Mouse (Mus musculus): ENCODE results near the gene Rnf39. TPM values are rescaled to one million over a fixed set of nuclear protein-coding genes. Genes with fewer than 3 reads are reported as not detected.

Gene Rnf39
- 0.46 TPM in 2 replicates for polyA plus RNA-seq (2014; fragmentation: Nextera tagmentation; extraction: Ambion mirVana)

GRCm38 (mm10) chr17:36942791-36943471, at the start of gene Rnf39:
Rnf39 (plus strand) TSS chr17:36942918.
- peak within 1 kb of the TSS; percentile 44 for H3K9ac ChIP-seq (ENCODE audit: low read length)
- DNase-seq (ENCODE audit: low spot score, missing footprints): peak; percentile 89
- peak within 1 kb of the TSS; percentile 53 for H3K4me2 ChIP-seq
- H3K27ac ChIP-seq (ENCODE audit: low read depth, low read length): no peak within 1 kb of the TSS
- peaks cover 15% of the 10 kb centered on the region for H3K4me1 ChIP-seq (ENCODE audit: control insufficient read depth, insufficient read depth, low read length)
- H3K4me3 ChIP-seq (ENCODE audit: low read depth, low read length): peak within 1 kb of the TSS; percentile 30
- no peaks in the 10 kb centered on the region for H3K36me3 ChIP-seq (ENCODE audit: control insufficient read depth, insufficient read depth, low read length)
- WGBS: 3% methylated on average over 51 of the region's 59 CpGs
- no peak for ATAC-seq (ENCODE audit: low FRiP score)
- H3K27me3 ChIP-seq (ENCODE audit: control insufficient read depth, insufficient read depth, low read length): peaks cover 44% of the 10 kb centered on the region
- H3K9me3 ChIP-seq (ENCODE audit: control insufficient read depth, low read length): no peaks in the 10 kb centered on the region

DNA sequence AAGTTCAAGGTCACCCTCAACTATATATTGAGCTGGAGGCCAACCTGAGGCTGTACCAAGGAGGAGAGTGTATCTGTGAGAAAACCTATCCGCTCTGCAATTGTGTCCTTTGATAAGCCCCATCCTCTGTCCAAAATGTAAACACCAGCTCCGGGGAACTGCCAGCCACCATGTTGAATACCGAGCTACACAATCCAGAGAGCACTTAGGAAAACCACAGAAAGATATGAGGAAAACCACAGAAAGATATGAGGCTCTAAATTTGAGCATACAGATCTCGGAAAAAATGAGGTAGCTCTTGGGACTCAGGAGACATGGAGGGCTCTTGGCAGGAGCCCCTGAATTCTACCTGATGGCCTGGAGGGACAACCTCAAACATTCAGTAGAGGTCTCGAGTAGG, 49.3 kb upstream of the Rnf39 start:
- Histone ChIP-seq H3K4me1 (ENCODE audit: control insufficient read depth, insufficient read depth, low read length) (no peaks in the 10 kb centered on the region), H3K9ac (ENCODE audit: low read length) (no peak overlapping the region), H3K4me3 (ENCODE audit: low read depth, low read length) (no peak overlapping the region), H3K36me3 (ENCODE audit: control insufficient read depth, insufficient read depth, low read length) (no peaks in the 10 kb centered on the region), H3K27me3 (ENCODE audit: control insufficient read depth, insufficient read depth, low read length) (no peaks in the 10 kb centered on the region), H3K27ac (ENCODE audit: low read depth, low read length) (no peak overlapping the region), H3K9me3 (ENCODE audit: control insufficient read depth, low read length) (no peaks in the 10 kb centered on the region), H3K4me2 (no peak overlapping the region)
- ATAC-seq (ENCODE audit: low FRiP score) (no peak), DNase-seq (ENCODE audit: low spot score, missing footprints) (no peak)
- 85% methylated on average over 5 of the region's 5 CpGs for WGBS

DNA sequence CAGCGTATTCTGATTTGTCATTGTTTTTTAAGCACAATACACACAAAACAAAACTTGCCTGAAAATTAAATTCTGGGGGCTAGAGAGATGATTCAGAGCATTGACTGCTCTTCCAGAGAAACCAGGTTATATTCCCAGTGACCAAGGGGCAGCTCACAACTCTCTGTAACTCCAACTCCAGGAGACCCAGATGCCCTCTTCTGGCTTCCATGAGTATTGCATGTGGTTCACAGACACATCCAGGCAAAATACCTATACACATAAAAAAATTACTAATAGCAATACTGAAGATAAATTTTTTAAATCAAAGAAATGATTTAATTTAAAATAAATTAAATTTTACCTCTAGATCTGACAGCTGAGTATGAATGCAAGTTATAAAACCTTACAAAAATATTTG, 46.1 kb upstream of the Rnf39 start:
- no peaks in the 10 kb centered on the region for H3K27me3 ChIP-seq (ENCODE audit: control insufficient read depth, insufficient read depth, low read length)
- H3K36me3 ChIP-seq (ENCODE audit: control insufficient read depth, insufficient read depth, low read length): no peaks in the 10 kb centered on the region
- H3K27ac ChIP-seq (ENCODE audit: low read depth, low read length): no peak overlapping the region
- ATAC-seq (ENCODE audit: low FRiP score) (no peak), DNase-seq (ENCODE audit: low spot score, missing footprints) (no peak)
- no peaks in the 10 kb centered on the region for H3K4me1 ChIP-seq (ENCODE audit: control insufficient read depth, insufficient read depth, low read length)
- no peak overlapping the region for H3K4me2 ChIP-seq
- no peak overlapping the region for H3K4me3 ChIP-seq (ENCODE audit: low read depth, low read length)
- WGBS: 90% methylated on average over 1 of the region's 1 CpGs
- H3K9me3 ChIP-seq (ENCODE audit: control insufficient read depth, low read length): no peaks in the 10 kb centered on the region
- H3K9ac ChIP-seq (ENCODE audit: low read length): no peak overlapping the region

DNA sequence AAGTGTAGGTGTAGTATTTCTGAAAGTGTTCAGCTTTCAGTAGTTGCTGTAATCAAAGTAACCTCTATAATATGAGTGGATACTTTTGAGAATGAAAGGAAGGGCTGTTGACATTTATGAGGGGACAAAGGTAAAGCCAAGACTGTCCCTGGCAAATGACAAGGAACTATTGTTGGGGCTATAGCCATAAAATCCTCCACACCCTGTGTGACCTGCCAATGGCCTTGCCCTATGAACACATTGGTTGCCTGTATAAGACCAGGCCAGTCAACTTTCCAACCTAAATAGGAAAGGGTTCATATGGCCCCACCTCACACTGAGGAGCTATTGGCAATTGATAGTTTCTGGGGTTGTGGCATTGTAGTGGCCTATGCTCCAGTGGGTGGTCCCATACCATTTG, 45.7 kb upstream of the Rnf39 start:
- no peaks in the 10 kb centered on the region for H3K27me3 ChIP-seq (ENCODE audit: control insufficient read depth, insufficient read depth, low read length)
- no peak overlapping the region for H3K9ac ChIP-seq (ENCODE audit: low read length)
- no peaks in the 10 kb centered on the region for H3K36me3 ChIP-seq (ENCODE audit: control insufficient read depth, insufficient read depth, low read length)
- DNase-seq (ENCODE audit: low spot score, missing footprints): no peak
- no peak overlapping the region for H3K27ac ChIP-seq (ENCODE audit: low read depth, low read length)
- ATAC-seq (ENCODE audit: low FRiP score): no peak
- no peaks in the 10 kb centered on the region for H3K9me3 ChIP-seq (ENCODE audit: control insufficient read depth, low read length)
- H3K4me2 ChIP-seq: no peak overlapping the region
- no peaks in the 10 kb centered on the region for H3K4me1 ChIP-seq (ENCODE audit: control insufficient read depth, insufficient read depth, low read length)
- H3K4me3 ChIP-seq (ENCODE audit: low read depth, low read length): no peak overlapping the region

DNA sequence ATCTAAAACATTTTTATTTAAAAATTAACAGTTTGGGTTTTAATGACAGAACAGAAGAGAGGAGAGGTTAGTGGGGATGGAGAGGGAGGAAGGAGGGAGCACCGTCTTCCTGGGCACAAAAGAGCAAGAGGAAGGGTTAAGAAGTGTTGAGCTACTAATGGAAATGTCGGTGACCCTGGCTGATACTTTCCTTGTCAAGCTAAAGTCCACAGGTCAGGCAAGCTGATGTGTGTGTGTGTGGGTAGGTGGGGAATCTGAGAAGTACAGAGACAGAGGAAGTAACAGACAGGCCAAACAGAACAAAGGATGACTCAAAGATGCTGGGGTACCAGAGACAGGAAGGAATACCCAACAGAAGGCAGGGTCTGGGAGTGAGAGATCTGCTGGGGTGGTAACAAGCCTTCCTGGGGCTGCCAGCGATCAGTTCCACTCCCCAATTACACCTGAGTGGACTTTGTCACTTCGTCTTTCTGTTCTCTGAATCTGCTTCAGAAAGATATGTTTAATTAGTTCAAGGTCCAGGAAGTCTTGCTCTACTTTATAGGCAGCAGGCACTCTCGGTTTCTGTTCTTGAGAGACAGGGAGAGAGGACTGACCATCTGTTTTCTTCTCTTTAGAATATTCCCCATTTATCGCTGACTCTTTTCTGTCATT, 45.0 kb upstream of the Rnf39 start, which contains the start of gene Trim31:
Gene Trim31 (plus strand): TSS at position 567 of the 654 bp plus-strand sequence.
- no peak within 1 kb of the TSS for H3K27ac ChIP-seq (ENCODE audit: low read depth, low read length)
- DNase-seq (ENCODE audit: low spot score, missing footprints): no peak
- H3K4me2 ChIP-seq: no peak within 1 kb of the TSS
- ATAC-seq (ENCODE audit: low FRiP score): no peak
- H3K4me1 ChIP-seq (ENCODE audit: control insufficient read depth, insufficient read depth, low read length): no peaks in the 10 kb centered on the region
- H3K9me3 ChIP-seq (ENCODE audit: control insufficient read depth, low read length): no peaks in the 10 kb centered on the region
- no peaks in the 10 kb centered on the region for H3K27me3 ChIP-seq (ENCODE audit: control insufficient read depth, insufficient read depth, low read length)
- H3K4me3 ChIP-seq (ENCODE audit: low read depth, low read length): no peak within 1 kb of the TSS
- WGBS: 67% methylated on average over 6 of the region's 6 CpGs
- no peaks in the 10 kb centered on the region for H3K36me3 ChIP-seq (ENCODE audit: control insufficient read depth, insufficient read depth, low read length)
- no peak within 1 kb of the TSS for H3K9ac ChIP-seq (ENCODE audit: low read length)

- no peak for ATAC-seq (ENCODE audit: low FRiP score)
- H3K9me3 ChIP-seq (ENCODE audit: control insufficient read depth, low read length): no peaks in the 10 kb centered on the region
- no peak for DNase-seq (ENCODE audit: low spot score, missing footprints)
- H3K36me3 ChIP-seq (ENCODE audit: control insufficient read depth, insufficient read depth, low read length): no peaks in the 10 kb centered on the region
- 85% methylated on average over 4 of the region's 4 CpGs for WGBS
- H3K4me3 ChIP-seq (ENCODE audit: low read depth, low read length): no peak overlapping the region
- no peak overlapping the region for H3K27ac ChIP-seq (ENCODE audit: low read depth, low read length)
- no peaks in the 10 kb centered on the region for H3K4me1 ChIP-seq (ENCODE audit: control insufficient read depth, insufficient read depth, low read length)
- no peak overlapping the region for H3K4me2 ChIP-seq
- H3K9ac ChIP-seq (ENCODE audit: low read length): no peak overlapping the region
- H3K27me3 ChIP-seq (ENCODE audit: control insufficient read depth, insufficient read depth, low read length): no peaks in the 10 kb centered on the region
Measured at GRCm38 (mm10) chr17:36899376-36899775, 43.3 kb upstream of the Rnf39 start.

DNA sequence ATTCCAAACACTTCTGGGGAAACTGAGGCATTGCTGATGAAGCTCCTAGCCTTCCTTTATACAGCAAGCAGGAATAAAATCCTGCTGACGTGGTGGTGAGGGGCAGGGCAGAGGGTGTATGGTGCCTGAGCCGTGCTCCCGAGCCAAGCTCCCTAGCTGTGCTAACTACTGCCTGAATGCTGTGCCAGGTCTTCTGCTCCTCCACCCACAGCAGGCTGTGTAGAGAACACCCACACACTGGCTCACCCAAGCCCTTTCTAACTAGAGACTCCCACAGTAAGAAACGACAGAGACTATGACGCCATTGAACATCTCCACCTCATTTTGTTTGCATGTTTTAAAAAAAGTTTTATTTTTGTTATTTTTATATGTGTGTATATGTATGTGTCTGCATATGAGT, 42.7 kb upstream of the Rnf39 start:
- H3K4me3 ChIP-seq (ENCODE audit: low read depth, low read length): no peak overlapping the region
- no peak overlapping the region for H3K27ac ChIP-seq (ENCODE audit: low read depth, low read length)
- no peak overlapping the region for H3K9ac ChIP-seq (ENCODE audit: low read length)
- H3K4me2 ChIP-seq: no peak overlapping the region
- DNase-seq (ENCODE audit: low spot score, missing footprints) (no peak), ATAC-seq (ENCODE audit: low FRiP score) (no peak)
- no peaks in the 10 kb centered on the region for H3K36me3 ChIP-seq (ENCODE audit: control insufficient read depth, insufficient read depth, low read length)
- H3K9me3 ChIP-seq (ENCODE audit: control insufficient read depth, low read length): no peaks in the 10 kb centered on the region
- H3K27me3 ChIP-seq (ENCODE audit: control insufficient read depth, insufficient read depth, low read length): no peaks in the 10 kb centered on the region
- WGBS: 91% methylated on average over 5 of the region's 5 CpGs
- no peaks in the 10 kb centered on the region for H3K4me1 ChIP-seq (ENCODE audit: control insufficient read depth, insufficient read depth, low read length)

DNA sequence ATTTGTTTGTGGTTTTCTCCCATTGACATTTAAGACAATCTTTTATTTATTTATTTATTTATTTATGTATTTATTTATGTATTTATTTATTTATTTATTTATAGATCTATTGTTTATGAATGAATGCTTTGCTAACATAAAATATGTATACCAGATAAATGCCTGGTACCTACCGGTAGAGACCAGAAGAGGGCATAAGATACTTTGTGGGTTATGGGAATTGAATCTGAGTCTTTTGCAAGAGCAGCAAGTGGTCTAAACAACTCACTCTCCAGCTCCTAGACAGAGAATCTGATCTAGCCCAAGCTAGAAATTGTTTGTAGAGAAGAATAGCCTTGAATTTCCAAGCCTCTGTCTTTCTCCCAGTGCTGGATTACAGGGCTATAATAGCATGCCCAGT, 42.0 kb upstream of the Rnf39 start:
- WGBS: 38% methylated on average over 1 of the region's 1 CpGs
- ATAC-seq (ENCODE audit: low FRiP score): no peak

DNA sequence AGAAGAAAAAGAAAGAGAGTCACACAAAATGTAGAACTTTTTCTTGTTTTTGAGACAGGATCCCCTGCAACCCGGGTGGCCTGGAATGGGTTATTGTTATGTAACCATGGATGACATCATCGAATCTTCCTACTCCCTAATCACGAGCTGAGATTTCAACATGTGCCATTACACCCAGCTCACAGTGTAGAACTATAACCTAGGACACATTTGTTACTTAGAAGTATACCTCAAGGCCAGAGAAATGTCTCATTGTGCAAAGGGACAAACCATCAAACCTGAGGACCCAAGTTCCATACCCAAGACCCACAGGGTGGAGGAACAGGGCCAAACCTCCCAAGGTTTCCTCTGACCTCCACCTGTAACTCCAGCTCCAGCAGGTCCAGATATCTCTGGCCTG, 39.1 kb upstream of the Rnf39 start:
- Histone ChIP-seq H3K4me3 (ENCODE audit: low read depth, low read length) (no peak overlapping the region), H3K27me3 (ENCODE audit: control insufficient read depth, insufficient read depth, low read length) (no peaks in the 10 kb centered on the region), H3K4me2 (no peak overlapping the region), H3K4me1 (ENCODE audit: control insufficient read depth, insufficient read depth, low read length) (no peaks in the 10 kb centered on the region), H3K9me3 (ENCODE audit: control insufficient read depth, low read length) (no peaks in the 10 kb centered on the region), H3K9ac (ENCODE audit: low read length) (no peak overlapping the region), H3K27ac (ENCODE audit: low read depth, low read length) (no peak overlapping the region), H3K36me3 (ENCODE audit: control insufficient read depth, insufficient read depth, low read length) (no peaks in the 10 kb centered on the region)
- no peak for DNase-seq (ENCODE audit: low spot score, missing footprints)
- ATAC-seq (ENCODE audit: low FRiP score): no peak
- 83% methylated on average over 3 of the region's 3 CpGs for WGBS

More for the DNA sequence above, 42.0 kb upstream of the Rnf39 start:
- Histone ChIP-seq H3K4me3 (ENCODE audit: low read depth, low read length) (no peak overlapping the region), H3K4me2 (no peak overlapping the region), H3K36me3 (ENCODE audit: control insufficient read depth, insufficient read depth, low read length) (no peaks in the 10 kb centered on the region), H3K27ac (ENCODE audit: low read depth, low read length) (no peak overlapping the region), H3K9me3 (ENCODE audit: control insufficient read depth, low read length) (no peaks in the 10 kb centered on the region), H3K27me3 (ENCODE audit: control insufficient read depth, insufficient read depth, low read length) (no peaks in the 10 kb centered on the region), H3K4me1 (ENCODE audit: control insufficient read depth, insufficient read depth, low read length) (no peaks in the 10 kb centered on the region), H3K9ac (ENCODE audit: low read length) (no peak overlapping the region)
- no peak for DNase-seq (ENCODE audit: low spot score, missing footprints)

All from midbrain, embryonic 11.5 days (tissue).